In the genomic region with DNA sequence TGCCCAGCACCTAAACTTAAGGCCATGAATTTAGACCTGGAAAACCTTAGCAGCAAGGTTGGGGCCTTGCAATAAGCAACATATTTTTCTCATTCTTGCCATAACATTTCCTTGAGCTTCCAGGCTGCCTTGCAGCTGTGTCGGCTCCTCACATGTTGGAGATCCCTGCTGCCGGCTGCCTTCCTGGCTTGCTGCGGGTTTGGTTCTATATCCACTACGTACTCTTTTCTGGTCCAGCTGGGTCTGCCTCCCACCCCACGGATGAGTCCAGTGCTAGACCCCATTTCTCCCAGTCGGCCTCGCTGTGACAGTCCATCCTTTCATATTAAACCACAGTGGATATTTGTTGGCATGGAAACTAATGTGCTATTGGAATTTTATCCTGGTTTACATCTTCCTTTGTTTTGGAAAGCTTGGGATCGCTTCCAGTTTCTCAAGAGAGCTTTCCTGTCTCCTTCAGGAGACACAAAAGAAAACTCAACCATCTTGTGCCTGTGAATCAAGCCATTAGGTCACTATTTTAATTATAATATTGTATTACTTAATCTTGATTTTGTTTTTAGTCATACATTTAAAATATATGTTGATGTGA, we compare ENCODE assay signal across 13 mouse cellular contexts. TPM values are rescaled to one million over a fixed set of nuclear protein-coding genes. Genes with fewer than 3 reads are reported as not detected.
DNase-seq lines count a peak whose midpoint lies in the region; ATAC-seq and TF ChIP-seq lines count a peak whose summit lies in the region.
"Had no signal": no experiment of that assay in that cellular context is flagged by ENCODE, and none has a peak within 500 bp of the region (broad histone marks: within the 10 kb centered on the region; RNA-seq: fewer than 3 reads in every experiment).

No protein-coding gene starts in this region.

- H3K4me1 ChIP-seq in forebrain, postnatal 0 days (ENCODE audit: insufficient read depth): peaks cover 22% of the 10 kb centered on the region
- H3K4me1 ChIP-seq in forebrain, embryonic 12.5 days: peaks cover 35% of the 10 kb centered on the region
- H3K4me1 ChIP-seq in embryonic fibroblast, embryonic 13.5 days (ENCODE audit: control insufficient read depth, insufficient read depth, low read length): peaks cover 19% of the 10 kb centered on the region
- H3K4me1 ChIP-seq in small intestine, adult 2 months (ENCODE audit: control insufficient read depth, insufficient read depth, insufficient read length, low read length): peaks cover 40% of the 10 kb centered on the region

- H3K27ac ChIP-seq in forebrain, postnatal 0 days (ENCODE audit: low read depth, low read length): peak overlapping the region; percentile 23; the same call in 1 of the 2 replicates
- no peak overlapping the region for H3K27ac ChIP-seq in forebrain, embryonic 12.5 days
- H3K27ac ChIP-seq in layer of hippocampus, adult 2 months: peak overlapping the region; percentile 5; the same call in 1 of the 2 replicates
- peak overlapping the region; percentile 46 for H3K27ac ChIP-seq in embryonic fibroblast, embryonic 13.5 days (ENCODE audit: insufficient read depth, low read length)
- peak overlapping the region; percentile 59; the same call in 1 of the 2 replicates for H3K27ac ChIP-seq in small intestine, adult 2 months (ENCODE audit: insufficient read depth, low read depth, low read length)
- H3K27ac ChIP-seq: hindbrain, postnatal 0 days; liver, embryonic 15.5 days had no signal

- TF ChIP-seq POLR2A in embryonic fibroblast, embryonic 13.5 days (IDR thresholded peaks at IDR 0.05; ENCODE audit: low read depth, low read length): no peak
- TF ChIP-seq POLR2A in small intestine, adult 2 months (IDR thresholded peaks at IDR 0.05; ENCODE audit: low read depth, low read length): no peak

- H3K9ac ChIP-seq in forebrain, postnatal 0 days: no peak overlapping the region
- no peak overlapping the region for H3K9ac ChIP-seq in forebrain, embryonic 12.5 days
- H3K9ac ChIP-seq: liver, embryonic 15.5 days had no signal

- H3K36me3 ChIP-seq in forebrain, postnatal 0 days (ENCODE audit: insufficient read depth): no peaks in the 10 kb centered on the region
- no peaks in the 10 kb centered on the region for H3K36me3 ChIP-seq in forebrain, embryonic 12.5 days (replicated peaks)
- H3K36me3 ChIP-seq in small intestine, adult 2 months (ENCODE audit: control insufficient read depth, insufficient read depth, low read length): no peaks in the 10 kb centered on the region
- H3K36me3 ChIP-seq: liver, embryonic 15.5 days had no signal

- no peak for ATAC-seq in forebrain, postnatal 0 days
- ATAC-seq in forebrain, embryonic 12.5 days (ENCODE audit: low FRiP score): no peak
- ATAC-seq in erythroid progenitor cell, adult 5-6 weeks (replicated peaks; ENCODE audit: low FRiP score, poor library complexity, severe bottlenecking): no peak
- ATAC-seq: hindbrain, postnatal 0 days had no signal

- H3K27me3 ChIP-seq in forebrain, postnatal 0 days (ENCODE audit: insufficient read depth, low read length): no peaks in the 10 kb centered on the region
- H3K27me3 ChIP-seq in forebrain, embryonic 12.5 days: 0 out of 2 replicates have a peak, but pooled peaks cover 4% of the 10 kb centered on the region
- no peaks in the 10 kb centered on the region for H3K27me3 ChIP-seq in small intestine, adult 2 months (ENCODE audit: control insufficient read depth, insufficient read depth, low read length)

- H3K4me2 ChIP-seq in forebrain, postnatal 0 days (ENCODE audit: low read depth): no peak overlapping the region
- no peak overlapping the region for H3K4me2 ChIP-seq in forebrain, embryonic 12.5 days
- H3K4me2 ChIP-seq: liver, embryonic 15.5 days had no signal

- no peak for TF ChIP-seq CTCF in forebrain, postnatal 0 days (IDR thresholded peaks at IDR 0.05; ENCODE audit: low read depth)
- no peak for TF ChIP-seq CTCF in layer of hippocampus, adult 2 months (conservative IDR thresholded peaks at IDR 0.05)
- no peak for TF ChIP-seq CTCF in embryonic fibroblast, embryonic 13.5 days (IDR thresholded peaks at IDR 0.05; ENCODE audit: borderline replicate concordance, insufficient read depth, low read length)
- TF ChIP-seq CTCF in small intestine, adult 2 months (IDR thresholded peaks at IDR 0.05; ENCODE audit: extremely low read depth, insufficient read length, insufficient replicate concordance, low read depth, low read length): no peak

- no peaks in the 10 kb centered on the region for H3K9me3 ChIP-seq in forebrain, postnatal 0 days (ENCODE audit: low read length)
- no peaks in the 10 kb centered on the region for H3K9me3 ChIP-seq in forebrain, embryonic 12.5 days
- H3K9me3 ChIP-seq: liver, embryonic 15.5 days had no signal

- WGBS in forebrain, postnatal 0 days: 49% methylated on average over 8 of the region's 8 CpGs
- 70% methylated on average over 8 of the region's 8 CpGs for WGBS in forebrain, embryonic 12.5 days
- WGBS in small intestine, adult 2 months: 57% methylated on average over 8 of the region's 8 CpGs

- H3K4me3 ChIP-seq in forebrain, postnatal 0 days (ENCODE audit: low read depth, low read length): no peak overlapping the region
- no peak overlapping the region for H3K4me3 ChIP-seq in forebrain, embryonic 12.5 days (replicated peaks)
- no peak overlapping the region for H3K4me3 ChIP-seq in layer of hippocampus, adult 2 months
- no peak overlapping the region for H3K4me3 ChIP-seq in embryonic fibroblast, embryonic 13.5 days (ENCODE audit: insufficient read depth, low read length)
- H3K4me3 ChIP-seq in small intestine, adult 2 months (ENCODE audit: low read depth, low read length): no peak overlapping the region
- H3K4me3 ChIP-seq: liver, embryonic 15.5 days had no signal

- DNase-seq in forebrain, postnatal 0 days: peak; percentile 48
- no peak for DNase-seq in layer of hippocampus, adult 2 months (ENCODE audit: low spot score in 2 of 2)
- DNase-seq in layer of hippocampus, postnatal 14 days (ENCODE audit: low spot score in 2 of 2): no peak
- DNase-seq: B cell, adult 2 months; cerebellum, adult 8-10 months; kidney, postnatal 10 days; left cerebral cortex, postnatal 4 days had no signal

RNA-seq across cellular contexts. Expression of a gene that starts 1.7 kb away (rescaled TPM):
- 30.9 and 37.6 TPM in 2 replicates for total RNA-seq in forebrain, postnatal 0 days (2014; rRNA removed)
- polyA plus RNA-seq in forebrain, postnatal 0 days (2015; fragmentation: Nextera tagmentation; extraction: Ambion mirVana): 6.1 and 6.3 TPM in 2 replicates
- polyA plus RNA-seq in forebrain, embryonic 12.5 days (2016; fragmentation: Nextera tagmentation; extraction: Ambion mirVana): 12.9 and 17.3 TPM in 2 replicates
- total RNA-seq in layer of hippocampus, adult 2 months (2021): 100 to 1,000 TPM; 110 to 112 TPM
- 100 to 1,000 TPM in 1 of 2 experiments, 10 to 100 TPM in 1; 97.4 to 115 TPM for total RNA-seq in layer of hippocampus, postnatal 14 days (2021)
- polyA plus RNA-seq in embryonic fibroblast, embryonic 13.5 days (2011; ENCODE audit: insufficient read length, low read depth, missing spikeins): 31.7 and 39.1 TPM in 2 replicates
- 13.0 and 29.1 TPM in 2 replicates for polyA plus RNA-seq in small intestine, adult 2 months (2012; rRNA removed)
- total RNA-seq in erythroid progenitor cell, adult 5-6 weeks (2015; ENCODE audit: low replicate concordance): 1.4 and 15.5 TPM in 2 replicates
- 2.4 and 6.6 TPM in 2 replicates for total RNA-seq in erythroid progenitor cell, adult 5-6 weeks (2017; ENCODE audit: low replicate concordance)
